Mouse (Mus musculus): Measurements from ENCODE around the gene Gm20696.
A peak's percentile ranks its signal among the peaks of the same experiment; 100 is the strongest.

Gm20696 gene

GRCm38 (mm10) chr6:99330169-99330568 lies 336.4 kb downstream of the Gm20696 start:
- no peak for DNase-seq (ENCODE audit: low spot score in 2 of 2)

- DNase-seq (ENCODE audit: low spot score in 2 of 2): no peak
Observed at GRCm38 (mm10) chr6:99328634-99329033, 338.0 kb downstream of the Gm20696 start.

GRCm38 (mm10) chr6:99328146-99328545 lies 338.5 kb downstream of the Gm20696 start:
- DNase-seq (ENCODE audit: low spot score in 2 of 2): no peak

GRCm38 (mm10) chr6:99327721-99328120 lies 338.9 kb downstream of the Gm20696 start:
- DNase-seq (ENCODE audit: low spot score in 2 of 2): peak; percentile 53 to 57

- DNase-seq (ENCODE audit: low spot score in 2 of 2): no peak
Observed at GRCm38 (mm10) chr6:99325881-99326280, 340.7 kb downstream of the Gm20696 start.

- no peak for DNase-seq (ENCODE audit: low spot score in 2 of 2)
Observed at GRCm38 (mm10) chr6:99325461-99325860, 341.1 kb downstream of the Gm20696 start.

GRCm38 (mm10) chr6:99322132-99322904 lies 344.3 kb downstream of the Gm20696 start:
- no peak for DNase-seq (ENCODE audit: low spot score in 2 of 2)

GRCm38 (mm10) chr6:99320444-99320843 lies 346.2 kb downstream of the Gm20696 start:
- no peak for DNase-seq (ENCODE audit: low spot score in 2 of 2)

- DNase-seq (ENCODE audit: low spot score in 2 of 2): no peak
Observed at GRCm38 (mm10) chr6:99319415-99320405, 346.9 kb downstream of the Gm20696 start.

- DNase-seq (ENCODE audit: low spot score in 2 of 2): no peak
Observed at GRCm38 (mm10) chr6:99314746-99315145, 351.9 kb downstream of the Gm20696 start.

- no peak for DNase-seq (ENCODE audit: low spot score in 2 of 2)
Observed at GRCm38 (mm10) chr6:99310529-99310928, 356.1 kb downstream of the Gm20696 start.

- DNase-seq (ENCODE audit: low spot score in 2 of 2): no peak
Observed at GRCm38 (mm10) chr6:99310171-99310500, 356.5 kb downstream of the Gm20696 start.

- DNase-seq (ENCODE audit: low spot score in 2 of 2): no peak
Observed at GRCm38 (mm10) chr6:99309466-99310170, 357.0 kb downstream of the Gm20696 start.

GRCm38 (mm10) chr6:99305751-99306150 lies 360.8 kb downstream of the Gm20696 start:
- DNase-seq (ENCODE audit: low spot score in 2 of 2): no peak

GRCm38 (mm10) chr6:99305236-99305635 lies 361.4 kb downstream of the Gm20696 start:
- no peak for DNase-seq (ENCODE audit: low spot score in 2 of 2)

- DNase-seq (ENCODE audit: low spot score in 2 of 2): no peak
Observed at GRCm38 (mm10) chr6:99302662-99303435, 363.7 kb downstream of the Gm20696 start.

GRCm38 (mm10) chr6:99301923-99302322 lies 364.7 kb downstream of the Gm20696 start:
- no peak for DNase-seq (ENCODE audit: low spot score in 2 of 2)

- DNase-seq (ENCODE audit: low spot score in 2 of 2): peak in 1 of 2 experiments; percentile 25
Observed at GRCm38 (mm10) chr6:99300235-99300634, 366.4 kb downstream of the Gm20696 start.

GRCm38 (mm10) chr6:99299196-99299595 lies 367.4 kb downstream of the Gm20696 start:
- DNase-seq (ENCODE audit: low spot score in 2 of 2): no peak

GRCm38 (mm10) chr6:99297535-99297934 lies 369.1 kb downstream of the Gm20696 start:
- no peak for DNase-seq (ENCODE audit: low spot score in 2 of 2)

- DNase-seq (ENCODE audit: low spot score in 2 of 2): peak in 1 of 2 experiments; percentile 19
Observed at GRCm38 (mm10) chr6:99295495-99295894, 371.1 kb downstream of the Gm20696 start.
